Mouse (Mus musculus) spleen, adult 18-20 months (tissue): ENCODE data around the gene Nabp1.
"Not testable (repeated sequence)": the region's sequence is repeated elsewhere in the genome, so short reads cannot be mapped to it uniquely, and the experiment has no call there.

ENCODE experiments used
- DNase-seq, 2 experiments: peaks; one replicate each; pipeline ENCODE4 v3.0.0; 2022; ENCODE audit warnings: mixed read lengths in 2 of 2

Nabp1 gene

DNA sequence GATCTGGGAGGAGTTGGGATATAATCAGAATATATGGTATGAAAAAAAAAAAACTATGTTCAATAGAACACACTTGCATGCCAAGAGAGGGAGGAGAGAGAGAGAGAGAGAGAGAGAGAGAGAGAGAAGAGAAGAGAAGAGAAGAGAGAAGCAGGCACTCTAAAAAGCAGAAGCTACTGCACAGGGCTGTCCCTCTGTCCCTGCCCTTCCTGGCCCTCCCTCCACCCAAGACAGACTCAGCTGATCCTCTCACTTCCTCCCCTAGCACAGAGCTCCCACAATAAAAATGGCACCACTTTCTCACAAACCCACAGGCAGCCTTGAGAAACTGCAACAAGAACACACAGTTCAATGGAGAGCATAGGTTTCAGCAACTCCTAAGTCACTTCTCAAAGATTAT lies 2.2 kb upstream of the Nabp1 start:
- peak; percentile 39 to 50 for DNase-seq

- DNase-seq = no peak
These were observed 1.5 kb upstream of the Nabp1 start for GRCm38 (mm10) chr1:51479691-51480090.

- no peak for DNase-seq
These were observed 753 bp upstream of the Nabp1 start for GRCm38 (mm10) chr1:51479027-51479329.

DNA sequence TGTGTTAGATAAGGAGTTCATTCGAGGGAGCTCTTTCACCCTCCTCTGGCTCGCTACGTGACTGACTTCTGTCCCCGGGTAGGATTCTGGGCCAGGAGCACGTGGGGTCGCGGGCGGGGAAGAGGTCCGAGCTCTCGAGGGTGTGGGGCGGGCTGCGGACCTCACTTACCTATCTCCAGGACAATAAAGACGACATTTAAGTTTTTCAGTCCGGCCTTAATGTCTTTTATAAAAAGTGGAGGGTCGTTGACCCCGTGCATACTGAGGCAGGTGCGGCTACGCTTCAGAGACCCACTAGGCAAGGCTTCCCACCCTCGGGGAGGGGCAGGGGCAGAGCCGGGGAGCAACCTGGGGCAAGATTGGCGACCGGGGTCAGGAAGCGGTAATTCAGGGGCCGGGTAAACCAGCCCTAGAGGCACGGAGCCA lies 556 bp downstream of the Nabp1 start:
- peak; percentile 51 to 57 for DNase-seq

- no peak for DNase-seq
These were observed 1.8 kb downstream of the Nabp1 start for GRCm38 (mm10) chr1:51476405-51476804.

DNA sequence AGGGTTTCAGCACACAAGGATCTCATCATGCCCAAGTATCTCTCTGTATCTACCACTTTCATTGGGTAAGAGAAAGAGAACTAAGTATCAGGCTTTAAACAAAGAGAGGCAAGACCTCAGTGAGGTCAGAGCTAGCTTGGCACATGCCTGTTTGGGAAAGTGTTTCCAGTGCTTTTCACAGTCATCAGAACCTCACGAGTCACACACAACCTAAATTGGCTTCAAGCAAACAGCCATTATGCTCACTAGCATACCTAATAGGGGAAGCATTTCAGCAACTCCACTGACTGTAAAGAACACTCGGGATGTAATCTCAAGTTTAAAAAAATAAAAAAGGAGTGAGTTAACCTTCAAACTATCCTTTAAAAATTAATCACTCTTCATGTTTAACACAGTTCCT lies 10.1 kb downstream of the Nabp1 start:
- DNase-seq = no peak

DNA sequence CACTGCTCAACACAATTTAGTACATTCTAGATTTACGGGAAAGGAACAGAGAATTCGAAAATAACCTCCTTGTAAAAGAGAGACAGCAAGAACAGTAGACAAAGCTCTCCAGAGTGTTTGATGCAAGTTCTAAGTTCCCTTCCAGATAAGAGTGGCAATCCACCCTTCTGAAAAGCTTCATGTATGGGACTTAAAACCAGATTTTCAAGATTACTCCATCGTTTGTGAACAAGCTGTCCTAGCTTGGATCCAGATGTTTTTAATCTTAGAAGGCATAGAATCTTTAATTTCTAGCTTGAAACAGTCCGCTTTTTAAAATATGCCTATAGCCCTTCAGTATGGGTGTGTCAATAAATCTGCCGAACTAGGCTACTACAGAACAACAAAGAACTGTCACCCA lies 11.0 kb downstream of the Nabp1 start:
- DNase-seq = no peak

DNA sequence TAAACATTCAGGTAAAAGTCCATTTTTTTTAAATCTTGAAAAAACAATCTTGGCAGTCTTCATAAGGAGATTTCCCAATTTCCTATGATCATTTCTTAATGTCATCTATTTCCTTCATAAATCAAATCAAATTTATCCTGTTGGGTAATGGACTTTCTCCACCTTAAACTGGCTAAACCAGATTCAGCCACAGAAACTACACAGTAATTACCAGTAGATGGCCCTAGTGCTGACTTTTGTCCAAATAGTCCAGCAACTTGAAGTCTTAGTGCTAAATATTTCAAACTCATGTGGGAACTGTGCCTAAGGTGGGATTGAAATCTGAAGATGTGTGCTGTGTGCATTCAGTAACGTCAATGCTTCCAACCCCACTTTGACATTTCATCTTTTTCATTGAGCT lies 11.8 kb downstream of the Nabp1 start:
- DNase-seq = no peak

GRCm38 (mm10) chr1:51465285-51465684 lies 12.9 kb downstream of the Nabp1 start:
- peak in 1 of 2 experiments; percentile 7 for DNase-seq

DNA sequence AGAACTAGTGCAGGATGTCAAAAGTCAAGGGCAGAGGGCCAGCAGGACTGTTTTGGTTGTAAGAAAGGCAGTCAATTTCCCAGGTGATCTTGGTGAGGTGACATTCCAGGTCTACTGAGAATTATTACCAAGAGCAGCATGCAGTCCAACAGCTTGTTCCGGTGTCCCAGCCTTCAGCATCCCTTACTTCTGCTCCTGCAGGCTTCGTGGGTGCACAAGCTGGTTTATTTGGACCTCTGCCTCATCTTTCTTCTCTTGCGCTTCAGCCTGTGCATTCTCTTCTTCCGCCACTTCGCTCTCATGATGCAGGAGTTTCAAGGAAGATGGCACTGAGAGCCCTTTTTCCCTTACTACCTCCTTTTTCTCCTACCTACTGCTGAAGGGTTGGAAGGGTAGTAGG lies 15.2 kb downstream of the Nabp1 start:
- DNase-seq = no peak

DNA sequence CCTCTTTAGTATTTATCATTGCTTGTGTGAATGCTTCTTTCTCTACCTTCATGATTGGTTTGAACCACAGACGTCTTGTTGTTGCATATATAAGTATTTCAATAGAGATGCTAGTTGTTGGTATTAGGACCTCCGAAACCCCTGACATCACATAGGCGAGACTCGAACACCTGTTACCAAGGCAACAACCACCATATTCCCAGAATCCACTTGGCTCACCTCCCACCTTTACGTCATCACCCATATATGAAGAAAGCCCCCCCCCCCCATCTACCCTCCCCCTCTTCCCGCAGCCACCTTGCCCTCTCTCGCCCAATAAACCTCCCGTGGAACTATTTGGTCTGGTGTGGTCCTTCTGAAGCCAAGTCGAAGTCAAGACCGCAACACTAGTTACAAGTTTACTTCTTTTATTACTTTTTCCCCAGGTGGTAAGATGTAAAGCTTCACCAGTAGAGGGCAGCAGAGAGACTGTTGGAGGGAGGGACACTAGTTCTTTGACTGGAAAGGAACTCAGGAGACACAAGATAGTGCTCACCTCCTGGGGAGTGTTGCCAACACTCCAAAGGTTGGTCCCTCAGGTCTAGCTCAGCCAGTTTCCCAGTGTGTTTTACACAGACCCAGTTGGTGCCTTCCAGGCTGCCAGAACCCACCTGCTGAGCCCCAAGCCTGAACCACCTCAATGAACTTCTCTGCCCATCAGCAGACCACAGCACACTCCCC lies 19.3 kb downstream of the Nabp1 start:
- DNase-seq = peak in 1 of 2 experiments; percentile 6

DNA sequence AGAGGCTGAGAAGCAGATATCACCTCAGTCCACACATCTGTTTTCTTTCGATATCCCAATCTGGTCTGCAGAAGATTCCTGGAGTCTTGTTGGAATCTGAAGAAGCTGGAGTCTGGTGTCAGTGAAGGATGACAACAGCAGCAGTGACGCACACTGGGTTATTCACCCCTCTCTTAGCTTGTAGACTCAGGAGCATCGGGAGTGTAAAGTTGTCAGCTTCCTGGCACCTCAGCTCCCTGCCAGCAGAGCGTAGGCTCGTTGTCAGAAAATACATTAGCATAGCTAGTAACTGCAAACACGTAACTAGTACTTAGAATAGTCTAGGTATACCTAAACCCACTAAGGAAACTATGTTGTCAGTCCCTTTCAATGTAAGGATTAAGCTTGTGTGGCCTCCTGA lies 20.1 kb downstream of the Nabp1 start:
- no peak for DNase-seq

- DNase-seq = no peak
These were observed 21.0 kb downstream of the Nabp1 start for GRCm38 (mm10) chr1:51457249-51457648.

GRCm38 (mm10) chr1:51448789-51449188 lies 29.4 kb downstream of the Nabp1 start:
- no peak for DNase-seq

DNA sequence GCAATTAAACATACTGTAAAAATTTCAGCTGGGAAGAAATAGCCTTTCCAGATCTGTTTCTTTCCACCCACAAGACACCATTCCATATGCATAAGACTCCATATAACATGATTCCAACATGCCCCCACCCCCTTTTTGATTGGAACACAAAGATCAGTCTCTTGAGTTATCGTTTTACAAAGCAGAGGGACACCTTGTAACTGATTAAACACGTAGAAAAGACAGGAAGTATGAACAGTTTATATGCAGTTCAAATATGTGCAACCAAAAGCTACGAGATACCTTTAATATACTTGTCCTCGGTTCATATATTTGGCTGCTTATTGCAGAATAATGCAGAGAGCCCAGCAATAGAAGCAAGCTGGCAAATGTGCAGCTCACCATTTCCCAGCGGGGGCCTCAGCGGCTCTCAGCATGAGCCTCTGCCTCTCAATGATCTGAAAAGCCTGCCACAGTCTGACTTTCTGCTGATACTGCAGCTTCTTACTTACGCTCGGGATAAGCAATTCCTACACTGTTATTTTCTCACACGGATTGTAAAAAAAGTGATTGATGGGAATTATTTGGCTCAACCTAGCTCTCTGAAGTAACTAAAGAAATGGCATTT lies 32.3 kb downstream of the Nabp1 start:
- DNase-seq = no peak

- DNase-seq = no peak
These were observed 32.9 kb downstream of the Nabp1 start for GRCm38 (mm10) chr1:51445161-51445853.

- DNase-seq = no peak
These were observed 48.5 kb downstream of the Nabp1 start for GRCm38 (mm10) chr1:51429775-51430174.

DNA sequence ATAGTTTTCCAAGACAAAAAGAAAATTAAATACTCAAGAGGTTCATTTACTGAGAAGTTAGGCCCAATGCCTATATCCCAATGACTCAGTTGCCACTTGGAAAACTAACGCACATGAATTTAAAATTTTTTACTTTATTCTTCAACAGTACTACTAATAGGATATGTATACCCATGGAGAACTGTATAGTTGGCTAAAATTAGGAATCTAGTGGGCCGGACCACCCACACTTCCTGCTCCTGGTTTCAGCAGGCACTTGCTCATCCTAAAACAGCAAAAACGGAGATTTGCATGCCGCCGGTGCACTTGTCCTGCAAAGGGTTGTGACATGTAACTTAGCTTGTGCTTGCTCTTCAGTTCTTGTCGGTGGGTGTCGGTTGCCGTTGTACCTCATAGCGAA lies 51.9 kb downstream of the Nabp1 start:
- DNase-seq = no peak

- DNase-seq = not testable (repeated sequence)
These were observed 57.2 kb downstream of the Nabp1 start for GRCm38 (mm10) chr1:51421029-51421428.

DNA sequence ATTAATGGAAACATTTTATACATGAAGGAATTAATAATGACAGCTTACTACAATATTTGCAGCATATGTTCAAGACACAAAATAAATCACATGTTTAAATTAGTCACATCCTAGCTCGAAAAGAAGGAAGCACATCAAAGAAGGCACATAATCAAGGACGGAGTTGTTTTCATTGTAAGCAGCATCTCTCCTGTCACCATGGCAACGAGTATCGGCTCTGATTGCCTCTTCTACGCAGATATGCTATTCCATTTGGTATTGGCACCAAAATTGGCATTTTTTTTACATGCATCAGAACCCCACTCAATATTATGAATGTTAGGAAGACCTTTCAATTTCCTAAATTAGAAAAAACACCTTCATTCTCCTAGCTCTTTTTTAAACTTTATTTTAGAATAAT lies 59.5 kb downstream of the Nabp1 start:
- no peak for DNase-seq
